Mouse (Mus musculus): ENCODE measurements around the gene Bmf.

GRCm38 (mm10) chr2:118497890-118498289, 51.6 kb downstream of the Bmf start:
- TF ChIP-seq POLR2AphosphoS2 (IDR thresholded peaks at IDR 0.05; ENCODE audit: insufficient read length, low read depth) = no peak
- no peak for TF ChIP-seq POLR2A (IDR thresholded peaks at IDR 0.05; ENCODE audit: insufficient read length, low read depth)
- TF ChIP-seq E2F4 (IDR thresholded peaks at IDR 0.05; ENCODE audit: insufficient read depth) = no peak
- no peak for TF ChIP-seq USF1 (IDR thresholded peaks at IDR 0.05; ENCODE audit: low read depth)
- no peak for TF ChIP-seq MAX (IDR thresholded peaks at IDR 0.05; ENCODE audit: low read depth)
- TF ChIP-seq TCF3 (IDR thresholded peaks at IDR 0.05; ENCODE audit: insufficient read length, low read depth) = no peak
- no peak for TF ChIP-seq SRF (IDR thresholded peaks at IDR 0.05; ENCODE audit: control insufficient read depth, insufficient read length, low read depth)
- TF ChIP-seq MYOD1 (IDR thresholded peaks at IDR 0.05; ENCODE audit: control insufficient read depth in 1 of 3, insufficient read length in 2 of 3, low read depth in 2 of 3) = no peak
- no peak for TF ChIP-seq MYOG (IDR thresholded peaks at IDR 0.05; ENCODE audit: control insufficient read depth in 1 of 3, insufficient read depth in 1 of 3, insufficient read length in 2 of 3, low read depth in 2 of 3)
- no peak for TF ChIP-seq TCF12 (IDR thresholded peaks at IDR 0.05; ENCODE audit: insufficient read depth, poor library complexity, severe bottlenecking)
- no peak for TF ChIP-seq CEBPB (IDR thresholded peaks at IDR 0.05; ENCODE audit: insufficient read depth, poor library complexity, severe bottlenecking)
